Mouse (Mus musculus) liver, embryonic 14.5 days (tissue): ENCODE data around the gene Tenm2.

Experiments used
- CTCF ChIP-seq: IDR thresholded peaks from 2 replicates; pipeline ENCODE4 v1.5.1; 2016; ENCODE audit warnings: antibody characterized with exemption, low read depth, control low read depth
- EP300 ChIP-seq: IDR thresholded peaks from 2 replicates; pipeline ENCODE4 v1.6.1; 2016; ENCODE audit warnings: antibody characterized with exemption, low read depth

DNA sequence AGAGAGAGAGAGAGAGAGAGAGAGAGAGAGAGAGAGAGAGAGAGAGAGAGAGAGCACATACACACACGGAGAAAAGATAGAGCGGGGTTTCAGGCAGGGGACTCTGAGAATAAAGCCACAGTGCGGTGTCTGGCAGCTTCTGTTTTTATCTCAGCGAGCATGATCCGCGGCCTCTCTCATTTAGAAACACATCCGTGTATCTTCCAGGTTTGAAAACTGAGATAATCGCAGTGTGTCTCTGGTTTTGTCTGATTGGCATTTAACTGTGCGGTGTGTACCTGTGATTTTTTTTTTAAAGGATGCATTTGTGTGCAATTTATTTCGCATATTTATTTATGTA, 557.7 kb downstream of the Tenm2 start:
- TF ChIP-seq CTCF, result no peak
- no peak for TF ChIP-seq EP300
